Mouse (Mus musculus): ENCODE results near the gene Csf2ra.

GRCm38 (mm10) chr19:61265349-61266245 is 37.4 kb upstream of the Csf2ra start:
- TF ChIP-seq POLR2A (IDR thresholded peaks at IDR 0.05; ENCODE audit: borderline replicate concordance, control insufficient read depth, low read depth, low read length) (no peak), CTCF (IDR thresholded peaks at IDR 0.05; ENCODE audit: control insufficient read depth, insufficient read depth, low read length) (peak; percentile 61)

Measured in bone marrow, adult 2 months (tissue).